Mouse (Mus musculus) cerebellum, adult 9-11 months (tissue): ENCODE measurements around the gene Sowahd.

Experiments used
- DNase-seq: peaks from one replicate; pipeline ENCODE4 v3.0.0; 2022

Sowahd gene

GRCm38 (mm10) chrX:37095106-37095768 lies 46.6 kb downstream of the Sowahd start:
- DNase-seq = no peak

GRCm38 (mm10) chrX:37098681-37099080 lies 50.0 kb downstream of the Sowahd start:
- DNase-seq = no peak
